Comparison of ENCODE assay signal across 24 mouse cellular contexts in genomic region chr4:57113472-57114216, GRCm38 (mm10). TPM values are rescaled to one million over a fixed set of nuclear protein-coding genes. Genes with fewer than 3 reads are reported as not detected.
"Had no signal": no experiment of that assay in that cellular context is flagged by ENCODE, and none has a peak within 500 bp of the region (broad histone marks: within the 10 kb centered on the region; RNA-seq: fewer than 3 reads in every experiment).

No protein-coding gene starts in this region.

- H3K4me2 ChIP-seq: limb, embryonic 12.5 days; limb, embryonic 15.5 days; lung, embryonic 15.5 days; midbrain, embryonic 13.5 days; neural tube, embryonic 13.5 days had no signal

- H3K36me3 ChIP-seq: limb, embryonic 12.5 days; limb, embryonic 15.5 days; lung, embryonic 15.5 days; midbrain, embryonic 10.5 days; midbrain, embryonic 13.5 days; neural tube, embryonic 13.5 days had no signal

- ATAC-seq: midbrain, embryonic 13.5 days; midbrain, embryonic 16.5 days had no signal

- H3K9me3 ChIP-seq: limb, embryonic 12.5 days; limb, embryonic 15.5 days; lung, embryonic 15.5 days; megakaryocyte, embryonic 14.5 days; midbrain, embryonic 10.5 days; midbrain, embryonic 13.5 days; neural tube, embryonic 13.5 days had no signal

- H3K27me3 ChIP-seq: limb, embryonic 15.5 days; lung, embryonic 15.5 days; midbrain, embryonic 13.5 days; neural tube, embryonic 13.5 days had no signal

- H3K4me3 ChIP-seq: limb, embryonic 12.5 days; limb, embryonic 15.5 days; lung, embryonic 15.5 days; megakaryocyte, embryonic 14.5 days; midbrain, embryonic 10.5 days; midbrain, embryonic 13.5 days; myocyte; neural tube, embryonic 13.5 days had no signal

- H3K4me1 ChIP-seq: midbrain, embryonic 13.5 days; neural tube, embryonic 13.5 days had no signal

- H3K27ac ChIP-seq: limb, embryonic 12.5 days; limb, embryonic 15.5 days; midbrain, embryonic 10.5 days; midbrain, embryonic 13.5 days; neural tube, embryonic 13.5 days; stomach, postnatal 0 days had no signal

- DNase-seq: kidney, adult 18-20 months; kidney, adult 9 months; kidney, postnatal 14 days; kidney, postnatal 4 days; left cerebral cortex, postnatal 4 days; lung, adult 18-20 months; lung, postnatal 10 days; lung, postnatal 36 days; retina, postnatal 1 day; right cerebral cortex, postnatal 25 days; thymus, adult 2 months; thymus, postnatal 14 days; thymus, postnatal 4 days had no signal

- H3K9ac ChIP-seq: limb, embryonic 12.5 days; limb, embryonic 15.5 days; lung, embryonic 15.5 days; midbrain, embryonic 13.5 days; neural tube, embryonic 13.5 days had no signal

RNA-seq across cellular contexts. Expression of gene Epb41l4b, which starts 29.6 kb away (rescaled TPM):
- total RNA-seq: monocyte, adult 5-6 weeks had no signal
